Mouse (Mus musculus) hindbrain, postnatal 0 days (tissue): ENCODE data around the gene Rnf113a2. TPM values are rescaled to one million over a fixed set of nuclear protein-coding genes. Genes with fewer than 3 reads are reported as not detected.

ENCODE experiments used
- ATAC-seq: fragments of 200-750 bp; cut with Nextera tagmentation; 2 replicates; pipeline ENCODE4 v1.8.0; 2017; ENCODE audit warnings: mild to moderate bottlenecking, moderate TSS enrichment, moderate library complexity
- DNase-seq: peaks from one replicate; pipeline ENCODE4 v3.0.0-alpha.2; 2015; ENCODE audit warnings: low spot score
- H3K27ac ChIP-seq: fragments of 300-500 bp; sonication (generic); 2 replicates; pipeline ENCODE4 v1.5.1; 2014; ENCODE audit warnings: mild to moderate bottlenecking
- H3K27me3 ChIP-seq: fragments of 300-500 bp; sonication (generic); 2 replicates; pipeline ENCODE4 v1.6.1; 2014; ENCODE audit warnings: low read length, mixed read lengths; ENCODE audit not compliant: insufficient read depth
- H3K36me3 ChIP-seq: fragments of 300-500 bp; sonication (generic); 2 replicates; pipeline ENCODE4 v1.6.1; 2014; ENCODE audit warnings: low read length, mixed read lengths; ENCODE audit not compliant: insufficient read depth
- H3K4me1 ChIP-seq: fragments of 300-500 bp; sonication (generic); 2 replicates; pipeline ENCODE4 v1.6.1; 2014; ENCODE audit warnings: antibody characterized with exemption, low read length, mixed read lengths; ENCODE audit not compliant: insufficient read depth
- H3K4me2 ChIP-seq: fragments of 300-500 bp; sonication (generic); 2 replicates; pipeline ENCODE4 v1.6.1; 2014; ENCODE audit warnings: low read depth, mild to moderate bottlenecking, low read length, moderate library complexity, mixed read lengths
- H3K4me3 ChIP-seq: fragments of 300-500 bp; sonication (generic); 2 replicates; pipeline ENCODE4 v1.5.1; 2014; ENCODE audit warnings: low read length
- H3K9ac ChIP-seq: fragments of 300-500 bp; sonication (generic); replicated peaks from 2 replicates; pipeline ENCODE4 v1.6.1; 2014; ENCODE audit warnings: mild to moderate bottlenecking, low read length, moderate library complexity, mixed read lengths
- H3K9me3 ChIP-seq: fragments of 300-500 bp; sonication (generic); 2 replicates; pipeline ENCODE4 v1.6.1; 2016; ENCODE audit warnings: low read length, mixed read lengths
- CTCF ChIP-seq: IDR thresholded peaks from 2 replicates; pipeline ENCODE4 v1.5.1; 2016; ENCODE audit warnings: antibody characterized with exemption, control low read depth, low read depth
- WGBS: fragments of 180-500 bp; shearing (Covaris S2); extraction: QIAGEN DNeasy Blood & Tissue Kit; methylation state at CpG from one replicate; pipeline ENCODE4 v1.1.7; 2014; 5-methylcytosine and 5-hydroxymethylcytosine counted together
- polyA plus RNA-seq: library from polyadenylated mRNA; unstranded; fragments of >200 nt; fragmentation: Nextera tagmentation; extraction: Ambion mirVana; gene quantifications from 2 replicates; pipeline ENCODE4 v1.2.1, GENCODE M21; 2015
- total RNA-seq: library from RNA; depleted of rRNA; stranded (reverse); fragments of >200 nt; gene quantifications from 2 replicates; pipeline ENCODE4 v1.2.3, GENCODE M21; 2014

Gene Rnf113a2
- total and polyA plus RNA-seq, 2 experiments from 2014 or later: 7.4 to 20.1 TPM

DNA sequence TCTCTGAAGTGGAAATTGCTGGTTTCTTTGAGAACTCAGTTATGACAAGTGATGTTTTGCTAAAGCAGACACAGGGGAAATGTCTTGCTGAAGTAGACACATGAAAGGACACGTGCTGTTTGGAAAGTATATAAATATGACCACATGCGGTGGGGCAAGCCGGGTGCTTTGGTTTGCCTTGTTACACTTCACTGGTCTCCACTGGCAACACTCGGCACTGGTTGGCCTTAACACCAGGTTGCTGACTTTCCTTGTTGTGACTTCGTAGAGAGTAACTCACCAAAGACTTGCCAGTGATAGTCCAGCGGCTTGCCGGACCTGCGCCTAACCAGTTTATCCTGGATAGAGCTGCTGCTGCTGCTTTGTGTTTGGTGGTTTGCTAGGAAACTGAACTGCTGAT lies 28.9 kb upstream of the Rnf113a2 start:
- Histone ChIP-seq H3K27me3 (no peaks in the 10 kb centered on the region), H3K4me2 (no peak overlapping the region), H3K9me3 (no peaks in the 10 kb centered on the region), H3K36me3 (0 out of 2 replicates have a peak, but pooled peaks cover 9% of the 10 kb centered on the region), H3K27ac (no peak overlapping the region), H3K9ac (no peak overlapping the region), H3K4me3 (no peak overlapping the region), H3K4me1 (no peaks in the 10 kb centered on the region)
- TF ChIP-seq CTCF: no peak
- no peak for ATAC-seq
- DNase-seq: no peak
- WGBS: 83% methylated on average over 8 of the region's 8 CpGs

DNA sequence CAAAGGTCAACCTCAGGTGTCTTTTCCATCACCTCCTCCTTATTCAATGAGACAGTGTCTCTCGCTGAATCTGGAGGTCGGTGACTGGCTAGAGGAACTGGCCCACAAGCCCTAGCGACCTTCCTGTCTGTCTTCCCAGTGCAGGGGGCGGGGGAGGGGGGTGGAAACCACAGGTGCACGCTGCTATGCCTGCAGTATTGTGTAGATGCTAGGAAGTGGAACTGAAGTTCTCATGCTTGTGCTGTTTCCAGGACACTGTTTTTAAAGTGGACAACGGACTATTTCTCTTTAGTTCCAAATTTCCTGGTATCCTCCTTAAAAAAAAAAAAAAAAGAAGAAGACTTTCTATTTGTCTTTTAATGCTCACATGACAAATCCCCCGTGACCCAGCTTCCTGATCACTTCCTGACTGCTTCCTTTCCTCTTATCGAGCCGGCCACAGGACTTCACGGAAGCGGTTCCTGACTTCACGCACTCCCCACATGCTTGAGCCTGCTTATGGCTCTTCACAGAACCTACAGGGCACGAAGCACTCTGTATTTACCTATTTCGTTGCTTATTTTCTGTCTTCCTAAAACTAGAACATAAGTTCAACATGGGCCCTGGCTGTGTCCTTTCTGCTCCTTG lies 28.1 kb upstream of the Rnf113a2 start:
- no peak for TF ChIP-seq CTCF
- no peak overlapping the region for H3K4me2 ChIP-seq
- no peak overlapping the region for H3K9ac ChIP-seq
- 75% methylated on average over 14 of the region's 14 CpGs for WGBS
- no peak overlapping the region for H3K27ac ChIP-seq
- H3K27me3 ChIP-seq: no peaks in the 10 kb centered on the region
- ATAC-seq (no peak), DNase-seq (no peak)
- no peaks in the 10 kb centered on the region for H3K4me1 ChIP-seq
- no peaks in the 10 kb centered on the region for H3K9me3 ChIP-seq
- H3K36me3 ChIP-seq: 0 out of 2 replicates have a peak, but pooled peaks cover 9% of the 10 kb centered on the region
- H3K4me3 ChIP-seq: no peak overlapping the region

DNA sequence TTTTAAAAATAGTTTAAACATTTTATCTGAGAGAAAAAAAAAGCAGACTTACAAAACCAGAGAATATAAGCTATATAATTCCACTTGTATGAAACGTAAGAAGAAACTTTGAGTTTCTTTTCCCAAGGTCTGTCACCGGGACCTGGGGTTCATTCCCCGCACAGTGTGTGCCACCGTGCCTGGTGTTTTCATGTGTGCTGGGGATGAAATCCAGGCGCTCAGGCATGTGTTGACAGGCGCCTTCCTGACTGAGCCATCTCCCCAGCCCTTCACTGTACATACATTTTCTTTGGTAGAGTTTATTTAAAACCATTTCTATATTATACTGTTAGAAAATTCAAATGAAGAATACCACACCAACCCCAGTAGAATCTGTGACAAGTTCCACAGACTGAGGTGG lies 26.7 kb upstream of the Rnf113a2 start:
- 88% methylated on average over 6 of the region's 6 CpGs for WGBS
- ATAC-seq: no peak

DNA sequence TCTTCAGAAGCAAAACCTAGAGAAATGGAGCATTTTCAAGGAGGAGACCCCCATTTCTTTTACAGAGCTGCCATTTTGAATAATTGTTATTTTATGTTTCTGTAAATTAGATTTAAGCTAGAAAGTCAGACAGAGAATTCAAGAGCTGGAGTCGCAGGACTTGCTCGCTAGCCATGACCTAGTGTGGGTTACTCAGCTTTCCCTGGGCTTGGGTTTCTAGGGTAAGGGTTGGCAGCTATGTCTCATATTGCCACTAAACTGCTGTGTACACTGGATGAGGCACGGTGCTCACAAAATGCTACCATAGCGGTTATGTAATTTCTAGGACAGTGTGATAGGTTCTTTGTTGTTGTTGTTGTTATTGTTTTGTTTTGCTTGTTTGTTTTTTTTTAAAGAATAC lies 24.3 kb upstream of the Rnf113a2 start:
- ATAC-seq: no peak
- Histone ChIP-seq H3K27ac (no peak overlapping the region), H3K4me3 (no peak overlapping the region), H3K9me3 (no peaks in the 10 kb centered on the region), H3K4me1 (no peaks in the 10 kb centered on the region), H3K27me3 (no peaks in the 10 kb centered on the region), H3K9ac (no peak overlapping the region), H3K36me3 (0 out of 2 replicates have a peak, but pooled peaks cover 4% of the 10 kb centered on the region), H3K4me2 (no peak overlapping the region)
- DNase-seq: no peak
- TF ChIP-seq CTCF: no peak
- 95% methylated on average over 4 of the region's 4 CpGs for whole genome bisulfite sequencing

More for the DNA sequence above, 26.7 kb upstream of the Rnf113a2 start:
- Histone ChIP-seq H3K36me3 (0 out of 2 replicates have a peak, but pooled peaks cover 7% of the 10 kb centered on the region), H3K9ac (no peak overlapping the region), H3K27ac (no peak overlapping the region), H3K9me3 (no peaks in the 10 kb centered on the region), H3K4me3 (no peak overlapping the region), H3K4me2 (no peak overlapping the region), H3K27me3 (no peaks in the 10 kb centered on the region), H3K4me1 (no peaks in the 10 kb centered on the region)
- no peak for DNase-seq
- TF ChIP-seq CTCF: no peak

DNA sequence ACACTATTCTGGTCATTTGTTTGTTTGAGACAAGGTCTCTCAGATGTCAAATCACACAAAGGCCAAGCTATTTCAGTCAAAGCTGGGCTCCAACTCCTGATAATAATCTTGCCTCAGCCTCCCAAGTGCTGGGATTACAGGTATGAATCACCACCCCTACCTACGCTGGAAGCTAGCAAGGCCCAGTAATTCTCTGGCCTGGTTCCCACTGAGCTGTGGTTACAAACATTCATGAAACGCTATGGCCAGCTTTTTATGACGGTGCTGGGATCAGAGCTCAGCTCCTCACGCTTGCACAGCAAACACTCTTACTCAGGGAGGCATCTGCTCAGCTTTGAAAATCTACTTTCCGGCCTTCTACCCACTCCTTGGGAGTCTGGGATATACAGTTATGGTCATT lies 23.1 kb upstream of the Rnf113a2 start:
- H3K36me3 ChIP-seq: no peaks in the 10 kb centered on the region
- no peaks in the 10 kb centered on the region for H3K27me3 ChIP-seq
- H3K9me3 ChIP-seq: no peaks in the 10 kb centered on the region
- no peak overlapping the region for H3K4me3 ChIP-seq
- WGBS: 92% methylated on average over 5 of the region's 5 CpGs
- ATAC-seq (no peak), DNase-seq (no peak)
- H3K27ac ChIP-seq: no peak overlapping the region
- TF ChIP-seq CTCF: no peak
- H3K4me1 ChIP-seq: no peaks in the 10 kb centered on the region
- no peak overlapping the region for H3K9ac ChIP-seq
- H3K4me2 ChIP-seq: no peak overlapping the region

DNA sequence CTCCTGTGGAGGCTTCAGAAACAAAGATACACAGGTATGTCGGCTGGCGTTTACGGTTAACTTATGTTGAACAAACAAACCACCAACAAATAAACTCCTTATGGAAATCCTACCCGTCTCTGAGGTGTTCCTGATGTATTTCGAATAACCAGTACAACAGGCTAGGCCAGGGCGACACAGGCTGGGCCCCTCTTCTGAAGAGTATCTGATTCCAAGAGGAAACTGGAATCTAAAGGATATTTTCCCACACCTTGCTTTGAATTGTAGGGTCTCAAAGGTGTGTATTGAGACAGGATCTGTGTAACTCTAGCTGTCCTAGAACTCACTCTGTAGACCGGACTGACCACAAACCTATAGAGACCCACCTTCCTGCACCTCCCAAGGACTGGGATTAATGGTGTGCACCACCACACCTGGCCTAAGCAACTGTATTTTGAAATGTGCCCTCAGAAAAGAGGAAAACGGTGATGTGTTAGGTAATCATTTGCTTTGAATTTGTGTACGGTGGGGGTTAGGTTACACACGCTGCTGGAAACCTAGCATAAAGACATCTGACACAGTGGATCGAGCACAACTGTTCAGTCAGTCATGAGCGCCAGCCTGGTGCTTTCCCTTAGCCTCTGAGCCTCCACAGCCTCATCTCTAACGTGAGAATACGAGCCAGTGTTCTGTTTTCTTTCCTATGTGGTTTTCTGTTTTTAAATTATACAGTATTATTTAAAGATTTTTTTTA lies 19.9 kb upstream of the Rnf113a2 start:
- Histone ChIP-seq H3K4me2 (no peak overlapping the region), H3K27me3 (no peaks in the 10 kb centered on the region), H3K9ac (no peak overlapping the region), H3K36me3 (no peaks in the 10 kb centered on the region), H3K27ac (no peak overlapping the region), H3K9me3 (no peaks in the 10 kb centered on the region), H3K4me1 (no peaks in the 10 kb centered on the region), H3K4me3 (no peak overlapping the region)
- TF ChIP-seq CTCF: no peak
- no peak for DNase-seq
- 89% methylated on average over 14 of the region's 14 CpGs for WGBS
- no peak for ATAC-seq

DNA sequence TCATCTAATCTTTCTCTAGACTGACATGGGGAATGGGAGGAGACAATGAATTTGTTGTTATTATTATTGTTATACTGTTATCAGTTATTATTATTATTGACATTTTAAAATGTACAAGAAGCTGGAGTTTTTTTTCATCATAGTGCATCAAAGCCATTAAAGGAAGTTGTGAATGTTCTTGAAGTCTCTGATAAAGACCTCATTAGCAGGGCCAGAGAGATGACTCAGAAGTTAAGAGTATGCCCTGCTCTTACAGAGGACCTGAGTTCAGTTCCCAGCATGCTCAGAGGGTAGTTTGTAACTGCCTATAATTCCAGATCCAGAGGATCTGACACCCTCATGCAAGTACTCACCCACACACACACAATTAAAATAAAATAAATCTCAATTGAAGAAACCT lies 19.3 kb upstream of the Rnf113a2 start:
- DNase-seq: no peak
- ATAC-seq: no peak
- TF ChIP-seq CTCF: no peak
- no peaks in the 10 kb centered on the region for H3K9me3 ChIP-seq
- H3K27ac ChIP-seq: no peak overlapping the region
- no peaks in the 10 kb centered on the region for H3K4me1 ChIP-seq
- no peaks in the 10 kb centered on the region for H3K36me3 ChIP-seq
- no peaks in the 10 kb centered on the region for H3K27me3 ChIP-seq
- H3K4me3 ChIP-seq: no peak overlapping the region
- H3K9ac ChIP-seq: no peak overlapping the region
- H3K4me2 ChIP-seq: no peak overlapping the region
